Mouse (Mus musculus) kidney, adult 11 months (tissue): ENCODE measurements around the gene Shisa7.
A peak's percentile ranks its signal among the peaks of the same experiment; 100 is the strongest.

Experiments
- DNase-seq: peaks from one replicate; pipeline ENCODE4 v3.0.0; 2022

The Shisa7 gene

DNA sequence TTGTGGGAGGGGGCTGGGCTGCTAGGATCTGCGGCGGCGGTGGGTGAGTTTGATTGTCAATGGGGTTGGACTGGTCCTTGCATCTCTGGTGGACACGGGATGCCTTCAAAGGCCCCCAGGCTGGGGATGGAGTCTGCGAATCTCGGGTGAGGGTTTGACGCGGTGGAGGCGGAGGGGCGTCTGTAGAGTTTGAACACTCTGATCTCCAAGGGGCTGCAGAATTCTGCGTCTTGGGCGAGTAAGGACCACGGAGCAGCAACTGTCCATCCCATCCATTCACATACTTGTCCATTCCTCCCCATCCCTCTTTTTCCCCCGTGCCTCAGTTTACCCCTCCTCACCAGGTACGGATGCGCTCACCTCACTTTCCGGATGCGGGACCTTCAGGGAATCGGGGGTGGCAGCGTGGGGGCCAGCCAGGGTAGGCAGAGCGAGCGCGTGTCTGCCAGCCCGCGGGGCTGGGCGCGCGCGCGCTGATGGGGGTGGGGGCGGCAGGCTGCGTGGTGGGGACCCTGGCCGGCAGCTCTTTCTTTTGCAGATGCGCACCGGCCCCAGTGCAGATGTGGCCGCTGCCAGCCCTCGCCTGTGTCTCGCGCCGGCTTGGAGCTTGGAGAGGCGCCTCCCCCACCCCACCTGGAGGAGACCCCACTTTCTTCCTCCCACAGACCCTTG, at the start of gene Shisa7:
Shisa7 (minus strand) TSS at position 452 of the 672 bp plus-strand sequence.
- no peak for DNase-seq

DNA sequence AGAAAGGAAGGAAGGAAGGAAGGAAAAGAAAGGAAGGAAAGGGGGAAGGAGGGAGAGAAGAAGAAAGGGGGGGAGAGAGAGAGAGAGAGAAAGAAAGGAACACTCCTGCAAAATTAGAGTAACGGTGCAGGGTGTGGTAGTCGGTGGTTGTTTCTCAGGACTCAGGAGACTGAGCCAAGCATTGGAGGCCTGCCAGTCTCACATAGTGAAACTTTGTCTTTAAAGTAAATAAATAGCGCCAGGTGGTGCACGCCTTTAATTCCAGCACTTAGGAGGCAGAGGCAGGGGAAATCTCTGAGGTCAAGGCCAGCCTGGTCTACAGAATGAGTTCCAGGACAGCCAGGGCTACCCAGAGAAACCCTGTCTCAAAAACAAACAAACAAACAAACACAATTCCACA, 42.2 kb upstream of the Shisa7 start:
- DNase-seq = no peak

DNA sequence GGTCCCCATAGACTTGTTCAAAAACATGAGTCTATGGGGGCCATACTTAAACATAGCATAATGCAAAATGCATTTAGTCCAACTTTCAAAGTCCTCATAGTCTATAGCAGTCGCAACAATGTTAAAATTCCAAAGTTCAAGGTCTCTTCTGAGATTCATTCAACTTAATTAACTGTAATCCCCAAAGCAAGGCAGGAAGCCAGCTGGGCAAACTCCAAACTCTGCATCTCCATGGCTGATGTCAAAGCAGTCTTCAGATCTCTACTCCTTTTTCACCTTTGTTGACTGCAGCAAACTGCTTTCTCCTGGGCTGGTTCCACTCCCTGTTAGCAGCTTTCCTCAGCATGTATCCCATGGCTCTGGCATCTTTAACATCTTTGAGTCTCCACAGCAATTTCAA, 34.5 kb upstream of the Shisa7 start:
- DNase-seq = peak; percentile 58

DNA sequence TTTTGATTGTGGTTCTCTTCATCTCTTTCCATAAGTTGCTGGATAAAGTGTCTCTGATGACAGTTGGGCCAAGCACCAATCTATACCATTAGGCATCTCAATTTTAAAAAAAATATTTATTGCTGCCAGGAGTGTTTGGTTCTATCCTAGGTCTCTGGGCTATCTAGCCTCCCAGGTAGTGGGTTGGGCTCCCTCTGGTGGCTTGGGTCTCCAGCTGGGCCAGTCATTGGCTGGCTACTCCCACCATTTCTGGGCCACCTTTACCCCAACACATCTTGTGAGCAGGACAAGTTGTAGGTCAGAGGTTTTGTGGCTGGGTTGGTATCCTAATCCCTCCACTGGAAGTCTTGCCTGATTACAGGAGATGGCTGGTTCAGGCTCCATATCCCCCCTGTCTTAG, 33.7 kb upstream of the Shisa7 start:
- DNase-seq = peak; percentile 50

DNA sequence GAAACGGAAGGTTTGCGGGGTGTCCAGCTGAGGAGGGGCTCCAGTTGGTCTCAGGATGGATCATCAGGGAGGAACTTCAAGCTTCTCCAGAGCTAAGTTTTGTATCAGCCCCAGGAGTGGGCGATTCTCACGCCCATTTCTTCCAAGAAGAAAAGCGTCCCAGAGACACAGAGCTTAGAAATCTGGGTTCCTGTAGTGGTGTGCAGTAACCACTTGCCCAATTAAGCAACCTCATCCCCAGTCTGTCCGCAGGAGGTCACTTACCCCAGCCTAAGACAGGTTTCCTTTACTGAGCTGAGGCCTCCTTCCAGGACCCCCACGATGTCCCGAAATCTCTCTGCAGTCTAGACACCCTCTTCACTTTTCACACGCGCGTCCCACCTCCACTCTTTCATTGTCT, 32.7 kb upstream of the Shisa7 start:
- DNase-seq = no peak

DNA sequence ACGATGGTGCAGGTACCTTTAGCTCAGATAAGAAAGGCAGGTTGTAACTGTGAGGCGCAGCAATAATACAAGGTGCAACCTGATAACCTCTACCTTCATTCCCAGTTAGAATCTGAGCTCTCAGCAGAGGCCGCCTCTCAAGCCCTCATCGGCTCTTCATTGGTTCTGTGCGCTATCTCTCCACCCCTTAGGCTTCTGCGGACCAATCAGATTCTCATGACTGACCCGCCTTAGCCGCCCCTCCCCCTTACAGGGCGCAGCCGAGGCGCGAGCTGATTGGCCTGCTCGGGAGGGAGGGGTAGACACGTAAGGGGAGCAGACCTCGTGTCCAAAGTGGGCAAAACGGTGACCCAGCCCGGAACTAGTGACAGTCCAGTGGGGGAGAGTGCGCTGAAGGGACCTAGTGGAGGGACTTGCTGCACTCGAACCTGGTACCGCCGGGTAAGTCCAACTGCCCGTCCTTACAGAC, 32.3 kb upstream of the Shisa7 start, which contains the start of gene Isoc2a:
Isoc2a (plus strand) TSS at position 401 of the 469 bp plus-strand sequence.
- peak; percentile 96 for DNase-seq

DNA sequence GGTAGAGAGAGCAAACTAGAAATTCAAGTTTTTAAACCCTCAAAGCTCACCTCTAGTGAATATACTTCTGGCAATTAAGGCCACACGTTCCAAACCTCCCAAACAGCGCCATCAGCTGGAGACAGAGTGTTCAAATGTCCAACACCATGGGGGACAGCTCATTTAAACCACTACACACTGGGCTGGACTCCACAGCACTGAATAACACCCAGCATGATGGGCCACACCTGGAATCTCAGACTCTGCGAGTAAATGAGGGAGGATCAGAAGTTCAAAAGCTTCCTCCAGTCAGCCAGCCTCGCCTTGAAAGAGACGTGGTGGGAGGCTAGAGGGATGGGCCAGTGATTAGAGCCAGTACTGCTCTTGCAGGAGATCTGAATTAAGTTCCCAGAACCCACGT, 25.6 kb upstream of the Shisa7 start, which contains the start of gene Isoc2b:
Isoc2b (minus strand) TSS at position 126 of the 400 bp plus-strand sequence.
- DNase-seq = no peak

DNA sequence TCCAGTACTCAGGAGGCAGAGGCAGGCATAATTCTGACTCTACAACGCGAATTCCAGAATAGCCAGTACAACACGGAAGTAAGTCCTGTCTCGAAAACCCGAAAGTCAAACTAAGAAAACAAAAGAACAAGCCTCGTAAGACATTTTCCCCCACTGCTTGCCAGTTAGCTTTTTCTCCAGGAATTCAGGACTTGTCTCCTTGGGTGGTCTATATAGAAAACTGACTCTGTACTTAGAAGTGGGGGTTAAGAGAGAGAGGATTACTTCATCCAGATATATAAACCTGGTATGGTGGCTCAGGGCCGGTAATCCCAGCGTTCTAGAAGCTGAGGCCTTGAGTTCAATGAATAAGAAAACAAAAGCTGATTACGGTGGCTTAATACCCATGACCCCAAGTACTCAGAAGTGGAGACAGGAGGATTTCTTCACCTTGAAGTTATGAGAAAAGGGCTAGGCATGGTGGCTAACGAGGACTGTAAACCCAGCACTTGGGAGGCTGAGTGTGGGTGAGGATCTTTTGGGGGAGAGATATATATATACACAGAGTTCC, 22.2 kb upstream of the Shisa7 start:
- no peak for DNase-seq

DNA sequence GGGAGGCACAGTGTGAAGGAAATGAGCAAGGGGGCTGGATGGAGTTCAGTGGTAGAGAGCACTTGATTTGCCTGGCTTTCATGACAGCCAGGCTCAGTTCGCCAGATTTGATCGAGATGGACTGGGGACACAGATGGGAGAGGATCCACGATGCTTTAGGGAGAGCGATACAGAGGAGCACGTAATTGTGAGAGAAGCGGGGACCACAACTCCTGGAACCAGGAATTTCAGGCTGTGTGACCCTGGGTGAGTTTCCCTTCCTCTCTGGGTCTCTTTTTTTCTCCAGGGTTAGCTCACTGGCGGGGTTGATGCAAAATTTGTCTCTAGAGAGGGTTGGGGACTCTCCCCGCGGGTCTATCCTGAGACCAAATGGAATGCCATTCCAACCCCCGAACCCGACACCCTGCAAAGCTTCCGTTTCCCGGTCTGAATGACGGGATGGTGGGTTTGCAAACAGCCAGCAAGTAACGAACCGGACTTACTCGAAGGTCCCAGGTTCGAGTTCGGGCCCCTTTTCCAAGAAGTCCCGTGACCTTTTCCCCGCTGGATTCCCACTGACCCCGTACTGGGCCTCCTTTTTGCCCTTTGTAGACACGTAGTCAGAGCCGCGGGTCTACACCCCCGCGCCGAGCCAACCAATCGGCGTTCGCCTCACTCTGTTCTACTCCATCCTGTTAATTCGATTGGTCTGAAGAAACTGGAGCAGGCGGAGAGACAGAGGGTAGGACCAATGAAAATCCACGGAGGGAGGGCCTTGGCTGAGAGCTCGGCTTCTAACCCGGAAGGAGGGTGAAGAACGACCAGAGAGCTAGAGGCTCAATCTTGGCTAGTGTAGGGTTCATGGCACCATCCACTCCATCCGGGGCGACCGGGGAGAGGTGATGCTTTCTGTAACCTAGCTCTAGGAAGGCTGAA, 21.3 kb upstream of the Shisa7 start:
- DNase-seq = peak; percentile 98

DNA sequence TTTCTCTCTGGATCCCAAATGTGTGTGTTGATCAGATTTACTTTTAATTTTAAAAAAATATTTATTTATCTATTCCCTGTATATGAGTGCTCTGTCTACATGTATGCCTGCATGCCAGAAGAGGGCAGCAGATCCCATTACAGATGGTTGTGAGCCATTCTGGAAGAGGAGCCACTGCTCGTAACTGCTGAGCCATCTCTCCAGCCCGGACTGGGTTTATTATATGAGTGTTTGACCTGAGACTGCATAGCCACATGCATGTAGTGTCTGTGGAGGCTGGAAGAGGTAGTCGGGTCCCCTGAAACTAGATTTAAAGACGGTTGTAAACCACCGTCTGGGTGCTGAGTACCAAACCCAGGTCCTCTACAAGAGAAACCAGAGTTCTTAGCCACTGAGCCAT, 20.6 kb upstream of the Shisa7 start:
- DNase-seq = peak; percentile 58

DNA sequence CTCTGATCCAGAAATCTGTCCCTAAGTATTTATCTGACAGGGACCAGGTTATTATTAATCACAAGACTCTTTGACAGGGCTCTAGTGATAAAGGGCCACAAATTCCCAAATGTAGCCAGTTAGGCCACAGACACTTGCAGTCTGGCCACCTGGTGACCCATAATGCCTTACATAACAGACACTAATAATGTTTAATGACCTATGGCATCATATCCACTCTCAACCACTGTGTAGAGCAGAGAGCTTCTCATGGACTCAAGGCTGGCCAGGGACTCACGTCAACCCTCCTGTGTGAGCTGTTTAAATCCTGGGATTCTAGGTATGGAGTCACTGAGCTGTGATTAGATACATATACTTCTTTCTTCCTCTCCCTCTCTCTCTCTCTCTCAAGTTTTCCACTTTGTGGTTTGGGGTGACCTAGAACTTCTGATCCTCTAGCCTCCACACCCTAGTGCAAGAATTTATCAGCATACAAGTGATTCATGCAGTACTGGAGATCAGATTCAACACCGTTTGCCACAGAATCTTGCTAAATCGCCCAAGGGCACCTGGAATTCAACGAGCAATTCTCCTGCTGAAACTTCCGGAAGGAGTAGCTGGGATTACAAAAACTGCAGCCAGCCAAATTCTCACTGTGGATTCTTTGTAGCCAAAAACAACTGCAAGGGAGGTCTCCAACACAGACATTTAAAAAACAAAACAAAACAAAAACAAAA, 19.8 kb upstream of the Shisa7 start:
- no peak for DNase-seq

DNA sequence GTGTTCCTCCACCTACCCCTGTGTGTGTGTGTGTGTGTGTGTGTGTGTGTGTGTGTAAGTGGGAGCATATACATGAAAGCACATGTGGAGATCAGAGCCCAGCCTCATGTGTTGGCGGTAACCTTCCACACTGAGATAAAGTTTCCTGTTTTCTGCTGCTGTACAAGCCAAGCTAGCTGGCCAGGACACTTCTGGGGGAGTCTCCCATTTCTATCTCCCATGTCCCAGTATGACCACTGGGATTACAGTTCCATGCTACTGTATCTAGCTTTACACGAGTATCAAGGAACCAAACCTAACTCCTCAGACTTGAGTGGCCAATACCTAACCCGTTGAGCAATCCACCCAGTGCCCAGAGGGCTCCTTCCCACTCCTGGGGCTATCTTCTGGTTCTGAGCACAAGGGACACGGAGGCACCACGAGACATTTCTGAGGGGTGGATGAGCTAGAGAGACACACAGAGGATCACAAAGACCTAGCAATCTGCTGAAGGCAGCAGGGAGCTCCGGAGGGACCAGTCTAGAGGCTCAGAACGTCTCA, 19.1 kb upstream of the Shisa7 start:
- DNase-seq = no peak

DNA sequence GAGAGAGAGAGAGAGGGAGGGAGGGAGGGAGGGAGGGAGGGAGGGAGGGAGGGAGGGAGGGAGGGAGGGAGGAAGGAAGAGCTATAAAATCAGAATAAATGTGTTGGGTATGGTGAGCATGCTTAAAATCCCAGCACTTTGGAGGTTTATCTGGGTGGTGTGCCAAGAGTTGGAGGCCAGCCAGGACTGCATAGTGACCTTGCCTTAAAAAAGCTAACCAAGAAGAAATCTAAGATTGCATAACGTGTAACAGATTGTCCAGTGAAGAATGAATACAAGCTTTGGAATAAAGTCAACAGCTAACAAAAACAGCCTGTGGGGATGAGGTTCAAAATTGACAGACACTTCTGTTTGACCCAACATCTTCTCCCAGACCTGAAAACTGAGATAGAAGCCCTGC, 18.5 kb upstream of the Shisa7 start:
- peak; percentile 92 for DNase-seq

DNA sequence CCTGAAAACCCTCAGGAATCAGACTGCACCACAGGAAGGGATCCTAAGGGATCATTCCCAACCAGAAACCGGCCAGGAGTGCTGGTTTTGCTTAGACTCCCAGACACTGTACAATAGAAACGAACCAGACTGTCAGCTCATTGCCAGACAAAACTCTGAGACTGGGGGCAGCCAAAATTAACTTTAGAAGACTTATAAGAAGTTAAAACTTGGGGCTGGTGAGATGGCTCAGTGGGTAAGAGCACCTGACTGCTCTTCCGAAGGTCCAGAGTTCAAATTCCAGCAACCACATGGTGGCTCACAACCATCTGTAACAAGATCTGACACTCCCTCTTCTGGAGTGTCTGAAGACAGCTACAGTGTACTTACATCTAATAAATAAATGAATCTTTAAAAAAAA, 16.4 kb upstream of the Shisa7 start:
- DNase-seq = peak; percentile 68

DNA sequence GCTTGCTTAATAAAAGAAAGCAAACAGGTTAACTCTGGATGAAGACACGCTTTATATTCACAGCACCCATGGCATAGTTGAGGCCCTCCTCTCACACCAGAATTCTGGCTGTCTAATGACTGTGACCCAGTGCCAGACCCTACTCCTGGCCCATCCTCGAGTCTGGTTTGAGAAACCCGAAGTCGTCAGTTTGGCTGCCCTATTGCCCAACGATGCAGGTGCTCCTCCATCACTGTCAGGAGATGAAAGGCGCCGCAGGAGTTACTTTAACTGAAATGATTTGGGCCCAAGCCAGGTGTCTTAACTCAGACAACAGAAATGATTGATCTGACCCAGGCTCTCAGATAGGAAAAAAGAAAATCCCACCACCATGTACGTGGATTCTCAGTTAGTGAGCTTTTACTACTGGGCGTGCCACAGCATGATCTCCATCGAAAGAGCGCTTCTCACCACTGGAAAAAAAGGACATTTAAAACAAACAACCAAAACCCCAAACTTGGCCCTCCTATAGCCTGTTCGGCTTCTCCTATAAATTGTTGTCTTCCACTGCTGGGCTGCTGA, 15.0 kb upstream of the Shisa7 start:
- DNase-seq = no peak

DNA sequence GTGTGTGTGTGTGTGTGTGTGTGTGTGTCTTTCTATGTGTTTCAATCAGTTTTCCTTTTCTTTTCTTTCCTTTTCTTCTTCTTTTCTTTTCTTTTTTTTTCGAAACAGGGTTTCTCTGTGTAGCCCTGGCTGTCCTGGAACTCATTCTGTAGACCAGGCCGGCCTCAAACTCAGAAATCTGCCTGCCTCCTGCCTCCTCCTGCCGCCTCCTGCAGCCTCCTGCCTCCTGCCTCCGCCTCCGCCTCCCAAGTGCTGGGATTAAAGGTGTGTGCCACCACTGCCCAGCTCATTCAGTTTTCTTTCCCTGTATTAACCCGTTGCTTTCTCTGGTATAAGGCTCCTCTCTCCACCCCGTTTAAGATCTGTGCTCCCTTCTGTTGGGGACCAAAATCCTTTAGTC, 12.8 kb upstream of the Shisa7 start:
- no peak for DNase-seq

DNA sequence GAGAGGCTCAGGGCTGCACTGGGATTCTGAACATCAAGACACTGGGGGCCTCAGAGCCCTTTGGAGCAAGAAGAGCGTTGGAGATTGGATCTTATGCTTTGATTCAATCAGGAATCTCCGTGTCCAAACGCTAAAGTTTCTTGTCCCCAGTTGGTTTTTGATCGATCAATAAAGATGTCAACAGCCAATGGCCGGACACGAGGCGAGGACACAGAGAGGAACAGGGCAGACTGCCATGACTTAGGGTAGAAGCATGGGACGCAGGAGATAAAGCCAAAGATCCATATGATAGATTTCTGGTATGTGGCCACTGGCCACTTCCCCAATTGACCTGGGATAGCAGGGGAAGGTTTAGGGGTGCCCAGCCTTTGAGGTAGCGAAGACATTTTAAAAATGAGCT, 12.0 kb upstream of the Shisa7 start:
- DNase-seq = no peak

DNA sequence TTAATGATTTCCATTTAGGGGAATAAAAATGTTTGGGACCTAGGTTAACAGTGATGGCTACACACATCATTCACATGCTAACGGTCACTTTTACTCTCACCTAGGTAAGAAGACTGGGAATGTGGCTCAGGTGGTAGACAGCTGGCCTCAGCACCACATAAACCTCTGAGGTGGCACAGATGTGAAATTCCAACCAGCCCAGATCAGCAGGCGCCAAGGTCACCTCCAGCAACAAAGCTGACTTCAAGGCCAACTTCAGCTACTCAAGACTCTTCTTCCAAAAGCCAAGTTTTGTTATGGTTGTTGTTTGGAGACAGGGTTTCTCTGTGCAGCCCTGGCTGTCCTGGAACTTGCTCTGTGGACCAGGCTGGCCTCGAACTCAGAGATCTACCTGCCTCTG, 9.1 kb upstream of the Shisa7 start:
- DNase-seq = no peak

DNA sequence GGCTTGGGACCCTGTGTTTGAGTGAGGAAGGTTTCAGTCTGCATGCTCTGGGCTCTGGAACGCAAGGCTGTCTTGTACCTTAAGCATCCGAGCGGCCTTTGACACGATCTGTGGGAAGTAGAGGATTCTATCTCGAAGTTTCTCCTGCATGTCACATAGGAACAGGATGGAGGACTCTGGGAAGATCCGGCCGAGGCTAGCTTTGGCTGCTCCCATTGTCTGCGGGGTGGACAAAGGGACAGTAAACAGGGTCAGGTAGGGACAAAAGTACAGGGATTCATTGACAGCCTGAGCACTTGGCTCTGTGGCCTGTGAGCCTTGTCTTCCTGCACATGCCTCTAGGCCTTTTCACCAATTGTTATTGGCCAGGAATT, 6.8 kb upstream of the Shisa7 start:
- no peak for DNase-seq

DNA sequence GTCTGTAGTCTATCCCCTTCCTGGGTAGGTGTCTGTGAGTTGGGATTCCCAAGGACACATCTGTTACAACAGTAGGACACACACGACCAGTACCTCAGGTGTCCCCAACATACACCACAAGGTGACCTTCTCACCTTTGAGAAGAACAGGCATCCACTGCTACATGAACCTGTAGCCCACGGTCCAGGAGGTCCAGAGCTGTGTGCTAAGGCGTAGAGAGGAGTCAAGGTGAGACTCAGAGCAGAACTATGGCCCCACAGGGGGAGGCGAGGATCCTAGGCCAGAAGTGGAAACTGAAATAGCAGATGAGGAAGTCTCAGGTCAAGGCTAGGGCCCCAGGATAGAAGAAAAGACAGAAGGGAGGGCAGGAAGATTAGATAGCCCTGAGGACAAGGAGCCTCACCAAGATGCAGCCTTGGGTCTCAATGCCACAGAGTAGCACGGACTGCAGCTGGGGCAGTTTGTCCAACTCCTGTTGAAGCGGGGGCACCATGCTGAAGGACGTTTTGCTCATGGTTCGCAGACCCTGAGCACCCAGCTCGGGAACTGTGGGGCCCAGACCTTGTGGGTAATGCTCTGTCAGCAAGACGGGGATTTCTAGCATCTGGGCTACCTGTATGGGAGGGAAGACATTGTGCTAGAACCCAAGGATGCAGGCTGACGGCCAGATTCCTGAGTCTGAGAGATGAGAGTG, 6.3 kb upstream of the Shisa7 start:
- no peak for DNase-seq

DNA sequence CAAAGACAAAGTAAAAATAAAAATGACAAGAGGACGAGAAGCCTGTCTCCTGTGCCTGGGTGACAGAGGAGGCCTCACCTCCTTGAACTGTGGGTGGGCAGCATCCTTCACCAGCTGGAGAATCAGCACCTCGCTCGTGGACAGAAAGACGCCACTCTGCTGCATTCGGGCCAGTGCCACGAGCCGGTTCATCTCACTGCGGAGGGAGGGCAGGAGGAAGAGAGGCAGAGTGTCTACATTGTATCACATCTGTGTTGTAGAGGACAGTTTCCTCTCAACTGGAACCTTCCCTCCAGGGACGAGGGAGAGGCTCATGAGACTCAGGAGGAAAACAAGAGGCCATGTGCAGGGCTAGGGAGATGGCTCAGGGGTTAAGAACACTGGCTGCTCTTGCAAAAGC, 4.9 kb upstream of the Shisa7 start:
- DNase-seq = no peak

DNA sequence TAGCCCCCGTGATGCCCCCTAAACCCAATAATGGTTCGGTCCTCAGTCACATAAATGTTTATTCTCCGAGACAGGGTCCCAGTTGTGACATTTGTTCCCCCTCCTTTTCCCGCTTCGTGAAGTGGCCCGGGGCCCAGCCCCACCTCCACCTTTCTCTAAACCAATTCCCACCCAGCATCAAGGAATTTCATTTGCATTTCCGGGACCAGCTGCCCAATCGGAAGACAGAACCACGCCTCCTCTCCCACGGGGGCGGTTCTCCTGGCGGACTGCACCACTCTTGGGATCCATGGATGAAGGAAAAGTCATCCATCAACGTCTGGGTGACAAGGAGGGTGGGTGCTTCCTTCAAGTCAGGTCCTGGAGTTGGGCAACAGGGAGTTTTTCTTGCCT, 417 bp upstream of the Shisa7 start:
- DNase-seq = peak; percentile 70
